Mouse (Mus musculus): Measurements from ENCODE around the gene Phf10.
"Not testable (repeated sequence)": the region's sequence is repeated elsewhere in the genome, so short reads cannot be mapped to it uniquely, and the experiment has no call there.

Gene Phf10

DNA sequence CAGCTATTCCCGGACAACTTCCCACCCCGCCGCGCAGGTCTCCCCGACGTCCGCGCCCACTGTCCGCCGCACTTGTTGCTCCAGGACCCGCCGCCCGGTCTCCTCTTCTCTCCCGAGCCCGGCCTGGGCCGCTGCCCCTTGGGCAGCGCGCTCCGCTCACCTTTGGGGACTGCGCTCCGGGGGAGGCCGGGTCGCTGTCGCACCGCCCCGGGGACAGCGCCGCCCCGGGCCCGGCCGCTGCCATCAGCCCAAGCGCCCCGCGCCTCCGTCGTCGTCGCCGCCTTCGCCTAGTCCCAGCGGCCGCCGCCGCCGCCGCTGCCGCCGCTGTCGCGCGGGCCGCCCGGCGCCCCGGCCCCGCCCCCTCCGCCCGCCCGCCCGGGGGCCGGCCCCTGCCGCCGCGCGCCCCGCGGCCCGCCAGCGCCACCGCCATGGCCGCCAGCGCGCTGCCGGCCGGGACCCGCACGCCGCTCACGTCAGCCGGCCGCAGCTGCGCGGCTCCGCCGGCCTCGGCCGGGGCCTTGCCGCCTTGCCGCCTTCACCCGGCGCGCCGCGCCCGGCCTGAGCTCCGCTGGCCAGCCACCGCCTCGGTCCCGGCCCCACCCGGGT lies at the start of gene Phf10:
TSS of gene Phf10 (minus strand) at position 323 of the 606 bp plus-strand sequence.
- peak in 1 of 2 experiments; percentile 47 for DNase-seq (ENCODE audit: low spot score in 2 of 2)

DNA sequence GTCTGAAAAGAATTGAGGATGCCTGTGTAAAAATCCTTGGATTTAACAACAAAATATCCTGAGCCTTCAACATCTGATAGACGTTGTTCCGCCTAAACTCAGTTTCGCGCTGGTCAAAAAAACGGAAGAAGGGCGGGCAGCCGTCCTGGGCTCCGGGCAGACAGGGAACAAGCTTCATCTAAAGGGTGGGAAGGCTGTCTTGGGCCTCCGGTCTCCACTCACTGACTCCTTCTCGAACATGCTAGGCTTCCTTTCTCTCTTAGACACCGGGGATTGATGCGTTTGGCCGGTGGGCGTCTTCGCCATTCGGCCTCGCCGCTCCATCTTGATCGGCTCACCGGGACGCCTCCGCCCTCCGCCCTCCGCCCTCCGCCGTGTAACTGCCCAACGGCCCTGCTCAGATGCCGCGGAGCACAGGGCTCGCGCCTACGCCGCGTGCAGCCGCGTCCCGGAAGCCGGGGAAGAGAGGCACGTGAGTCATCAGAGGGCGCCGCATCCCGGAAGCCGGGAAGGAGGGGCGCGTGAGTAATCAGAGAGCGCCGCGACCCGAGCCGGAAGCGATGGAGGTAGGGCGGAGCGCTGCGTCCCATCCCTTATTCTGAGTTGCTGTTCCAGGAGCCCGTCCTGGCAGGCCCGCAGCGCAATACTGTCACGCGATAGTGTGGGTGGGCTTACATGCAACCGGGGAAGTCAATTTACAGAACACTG lies 48.8 kb upstream of the Phf10 start, which contains the start of gene Gm3435:
TSS of gene Gm3435 (plus strand) at position 471 of the 708 bp plus-strand sequence.
- not testable (repeated sequence) for DNase-seq (ENCODE audit: low spot score in 2 of 2)

DNA sequence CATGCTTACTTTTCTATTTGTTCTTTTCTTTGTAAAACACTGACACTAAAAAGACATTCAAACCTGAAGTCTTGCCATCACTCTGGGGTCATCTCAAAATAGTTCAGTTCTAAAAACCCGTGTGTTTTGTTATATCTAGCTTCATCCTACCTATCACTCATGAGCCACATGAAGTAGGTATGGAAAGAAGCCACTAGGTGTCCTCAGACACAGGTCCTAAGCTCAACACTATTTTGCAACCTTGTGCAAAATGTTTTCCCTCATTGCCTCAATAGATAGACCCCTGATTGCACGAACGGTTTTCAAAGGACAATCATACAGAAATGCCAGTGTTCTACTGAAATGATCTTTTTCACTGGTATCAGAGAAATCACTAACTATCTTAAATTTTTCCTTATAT lies 48.0 kb upstream of the Phf10 start:
- DNase-seq (ENCODE audit: low spot score in 2 of 2) = not testable (repeated sequence)

DNA sequence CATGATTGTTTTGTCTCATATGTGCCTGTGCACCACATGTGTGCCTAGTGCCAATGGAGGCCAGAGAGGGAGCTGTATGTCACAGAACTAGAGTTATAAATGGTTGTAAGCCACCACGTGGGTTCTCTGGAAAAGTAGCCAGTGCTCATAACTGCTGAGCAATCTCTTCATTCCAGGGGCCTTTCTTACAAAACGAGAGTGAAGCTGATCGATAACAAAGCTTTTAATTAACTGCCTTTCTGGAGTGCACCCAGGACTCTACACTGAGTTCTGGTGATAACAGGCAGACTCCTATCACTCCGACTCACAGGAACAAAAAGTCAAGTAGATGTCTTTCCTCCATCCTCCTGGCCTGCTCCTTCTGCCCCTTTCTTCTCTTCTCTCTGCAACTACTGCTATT lies 39.0 kb upstream of the Phf10 start:
- not testable (repeated sequence) for DNase-seq (ENCODE audit: low spot score in 2 of 2)

DNA sequence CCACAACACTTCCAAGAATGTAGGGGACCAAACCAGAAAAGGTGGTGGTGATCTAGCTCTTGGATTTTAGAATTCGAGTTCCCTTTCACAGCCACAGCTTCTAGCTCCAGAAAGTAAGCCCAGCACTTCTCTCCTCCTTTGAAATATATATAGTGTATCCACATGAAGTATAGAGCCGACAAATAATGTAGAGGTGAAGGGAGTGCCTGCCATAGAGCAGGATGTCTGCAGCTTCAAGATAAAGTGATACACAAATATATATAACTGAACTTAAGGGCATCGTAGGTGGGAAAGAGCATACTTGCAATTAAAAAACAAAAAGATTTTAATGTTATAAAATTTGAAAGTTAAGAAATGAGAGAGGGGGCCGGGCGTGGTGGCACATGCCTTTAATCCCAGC lies 33.1 kb upstream of the Phf10 start:
- not testable (repeated sequence) for DNase-seq (ENCODE audit: low spot score in 2 of 2)

DNA sequence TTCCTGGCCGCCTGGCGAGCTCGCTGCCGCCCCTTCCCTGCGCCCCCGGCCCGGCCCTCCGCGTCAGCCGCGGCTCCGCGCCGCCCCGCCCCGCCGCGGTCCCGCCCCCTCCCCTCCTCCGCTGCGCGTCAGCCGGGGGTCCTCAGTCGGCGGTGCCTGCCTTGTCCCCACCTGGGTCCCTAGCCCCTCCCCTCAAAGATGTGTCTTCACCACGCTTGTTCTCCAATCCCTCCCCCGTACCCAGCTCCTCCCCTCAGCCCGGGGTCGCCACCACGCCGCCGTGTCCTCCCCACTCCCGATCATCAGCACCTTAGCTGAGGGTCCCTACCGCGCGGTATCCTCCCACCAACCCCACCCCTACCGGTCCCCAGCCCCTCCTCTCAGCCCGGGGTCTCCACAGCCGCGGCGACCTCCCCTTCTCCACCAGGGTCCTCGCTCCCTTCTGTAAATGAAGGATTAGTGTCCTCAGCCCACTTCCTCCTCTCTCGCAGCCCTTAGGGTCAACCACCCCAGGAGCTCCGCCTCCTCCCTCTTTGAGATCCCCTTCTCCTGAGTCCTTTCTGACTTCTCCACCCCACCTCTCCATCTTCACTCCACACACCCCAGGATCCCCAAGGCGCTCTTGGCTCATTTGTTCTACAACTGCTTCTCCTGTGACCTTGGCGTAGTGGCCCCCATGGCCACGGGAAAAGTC lies 32.2 kb upstream of the Phf10 start:
- DNase-seq (ENCODE audit: low spot score in 2 of 2) = not testable (repeated sequence)

DNA sequence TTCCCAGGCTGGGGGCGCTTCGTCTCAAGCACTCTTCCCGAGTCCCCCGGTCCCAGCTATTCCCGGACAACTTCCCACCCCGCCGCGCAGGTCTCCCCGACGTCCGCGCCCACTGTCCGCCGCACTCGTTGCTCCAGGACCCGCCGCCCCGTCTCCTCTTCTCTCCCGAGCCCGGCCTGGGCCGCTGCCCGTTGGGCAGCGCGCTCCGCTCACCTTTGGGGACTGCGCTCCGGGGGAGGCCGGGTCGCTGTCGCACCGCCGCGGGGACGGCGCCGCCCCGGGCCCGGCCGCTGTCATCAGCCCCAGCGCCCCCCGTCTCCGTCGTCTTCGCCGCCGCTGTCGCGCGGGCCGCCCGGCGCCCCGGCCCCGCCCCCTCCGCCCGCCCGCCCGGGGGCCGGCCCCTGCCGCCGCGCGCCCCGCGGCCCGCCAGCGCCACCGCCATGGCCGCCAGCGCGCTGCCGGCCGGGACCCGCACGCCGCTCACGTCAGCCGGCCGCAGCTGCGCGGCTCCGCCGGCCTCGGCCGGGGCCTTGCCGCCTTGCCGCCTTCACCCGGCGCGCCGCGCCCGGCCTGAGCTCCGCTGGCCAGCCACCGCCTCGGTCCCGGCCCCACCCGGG lies 31.6 kb upstream of the Phf10 start:
- not testable (repeated sequence) for DNase-seq (ENCODE audit: low spot score in 2 of 2)

DNA sequence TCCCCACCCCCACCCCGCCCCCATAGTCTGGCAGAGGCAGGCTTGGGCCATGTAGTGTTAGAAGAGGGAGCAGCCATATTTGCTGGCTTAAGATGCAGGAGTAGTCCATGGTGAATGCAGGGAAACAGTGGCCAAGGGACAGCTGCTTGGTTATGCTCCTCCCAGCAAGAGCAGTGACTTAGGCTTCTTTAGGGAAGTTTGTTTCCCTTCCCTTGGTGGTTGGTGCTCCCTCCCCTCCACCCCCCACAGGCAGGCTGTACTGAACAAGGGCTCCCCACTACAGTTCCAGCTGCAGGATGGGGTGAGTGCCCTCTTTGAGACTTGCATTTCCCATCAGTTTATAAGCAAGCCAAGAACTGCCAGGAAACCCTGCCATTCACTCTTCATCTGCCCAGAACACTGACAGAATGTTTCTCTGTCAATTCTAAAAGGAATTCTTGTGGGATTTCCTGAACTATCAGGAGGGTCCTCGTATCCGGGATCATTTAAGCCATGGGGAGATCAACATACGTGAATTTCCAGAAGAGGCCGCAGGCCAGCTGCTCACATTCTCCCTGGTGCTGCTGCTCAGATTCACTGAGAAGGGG lies 29.1 kb upstream of the Phf10 start:
- DNase-seq (ENCODE audit: low spot score in 2 of 2) = peak; percentile 9 to 21

DNA sequence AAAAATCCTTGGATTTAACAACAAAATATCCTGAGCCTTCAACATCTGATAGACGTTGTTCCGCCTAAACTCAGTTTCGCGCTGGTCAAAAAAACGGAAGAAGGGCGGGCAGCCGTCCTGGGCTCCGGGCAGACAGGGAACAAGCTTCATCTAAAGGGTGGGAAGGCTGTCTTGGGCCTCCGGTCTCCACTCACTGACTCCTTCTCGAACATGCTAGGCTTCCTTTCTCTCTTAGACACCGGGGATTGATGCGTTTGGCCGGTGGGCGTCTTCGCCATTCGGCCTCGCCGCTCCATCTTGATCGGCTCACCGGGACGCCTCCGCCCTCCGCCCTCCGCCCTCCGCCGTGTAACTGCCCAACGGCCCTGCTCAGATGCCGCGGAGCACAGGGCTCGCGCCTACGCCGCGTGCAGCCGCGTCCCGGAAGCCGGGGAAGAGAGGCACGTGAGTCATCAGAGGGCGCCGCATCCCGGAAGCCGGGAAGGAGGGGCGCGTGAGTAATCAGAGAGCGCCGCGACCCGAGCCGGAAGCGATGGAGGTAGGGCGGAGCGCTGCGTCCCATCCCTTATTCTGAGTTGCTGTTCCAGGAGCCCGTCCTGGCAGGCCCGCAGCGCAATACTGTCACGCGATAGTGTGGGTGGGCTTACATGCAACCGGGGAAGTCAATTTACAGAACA lies 17.4 kb upstream of the Phf10 start, which contains the start of the genes 9030025P20Rik and Gm3417:
TSS of gene 9030025P20Rik (plus strand) at position 107 of the 677 bp plus-strand sequence.
TSS of gene Gm3417 (minus strand) at position 429 of the 677 bp plus-strand sequence.
- DNase-seq (ENCODE audit: low spot score in 2 of 2) = not testable (repeated sequence)

DNA sequence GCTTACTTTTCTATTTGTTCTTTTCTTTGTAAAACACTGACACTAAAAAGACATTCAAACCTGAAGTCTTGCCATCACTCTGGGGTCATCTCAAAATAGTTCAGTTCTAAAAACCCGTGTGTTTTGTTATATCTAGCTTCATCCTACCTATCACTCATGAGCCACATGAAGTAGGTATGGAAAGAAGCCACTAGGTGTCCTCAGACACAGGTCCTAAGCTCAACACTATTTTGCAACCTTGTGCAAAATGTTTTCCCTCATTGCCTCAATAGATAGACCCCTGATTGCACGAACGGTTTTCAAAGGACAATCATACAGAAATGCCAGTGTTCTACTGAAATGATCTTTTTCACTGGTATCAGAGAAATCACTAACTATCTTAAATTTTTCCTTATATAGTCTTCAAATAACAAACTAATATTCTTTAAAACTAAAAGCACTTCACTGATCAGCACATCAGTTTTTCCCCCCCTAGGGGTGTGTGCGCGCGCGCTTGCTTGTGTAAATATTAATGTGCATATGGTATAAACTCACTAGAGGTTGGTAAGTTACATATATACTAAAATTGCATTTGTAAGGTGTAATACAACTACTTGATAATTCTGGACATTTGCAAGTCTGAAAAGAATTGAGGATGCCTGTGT lies 16.8 kb upstream of the Phf10 start:
- not testable (repeated sequence) for DNase-seq (ENCODE audit: low spot score in 2 of 2)

DNA sequence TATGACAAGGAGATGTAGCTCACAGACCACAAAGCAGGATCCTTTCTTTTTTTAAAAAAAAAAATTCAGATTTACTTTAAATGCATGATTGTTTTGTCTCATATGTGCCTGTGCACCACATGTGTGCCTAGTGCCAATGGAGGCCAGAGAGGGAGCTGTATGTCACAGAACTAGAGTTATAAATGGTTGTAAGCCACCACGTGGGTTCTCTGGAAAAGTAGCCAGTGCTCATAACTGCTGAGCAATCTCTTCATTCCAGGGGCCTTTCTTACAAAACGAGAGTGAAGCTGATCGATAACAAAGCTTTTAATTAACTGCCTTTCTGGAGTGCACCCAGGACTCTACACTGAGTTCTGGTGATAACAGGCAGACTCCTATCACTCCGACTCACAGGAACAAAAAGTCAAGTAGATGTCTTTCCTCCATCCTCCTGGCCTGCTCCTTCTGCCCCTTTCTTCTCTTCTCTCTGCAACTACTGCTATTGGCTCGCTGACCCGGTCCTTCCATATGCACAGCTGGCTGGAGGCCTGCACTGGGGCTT lies 7.4 kb upstream of the Phf10 start:
- not testable (repeated sequence) for DNase-seq (ENCODE audit: low spot score in 2 of 2)

DNA sequence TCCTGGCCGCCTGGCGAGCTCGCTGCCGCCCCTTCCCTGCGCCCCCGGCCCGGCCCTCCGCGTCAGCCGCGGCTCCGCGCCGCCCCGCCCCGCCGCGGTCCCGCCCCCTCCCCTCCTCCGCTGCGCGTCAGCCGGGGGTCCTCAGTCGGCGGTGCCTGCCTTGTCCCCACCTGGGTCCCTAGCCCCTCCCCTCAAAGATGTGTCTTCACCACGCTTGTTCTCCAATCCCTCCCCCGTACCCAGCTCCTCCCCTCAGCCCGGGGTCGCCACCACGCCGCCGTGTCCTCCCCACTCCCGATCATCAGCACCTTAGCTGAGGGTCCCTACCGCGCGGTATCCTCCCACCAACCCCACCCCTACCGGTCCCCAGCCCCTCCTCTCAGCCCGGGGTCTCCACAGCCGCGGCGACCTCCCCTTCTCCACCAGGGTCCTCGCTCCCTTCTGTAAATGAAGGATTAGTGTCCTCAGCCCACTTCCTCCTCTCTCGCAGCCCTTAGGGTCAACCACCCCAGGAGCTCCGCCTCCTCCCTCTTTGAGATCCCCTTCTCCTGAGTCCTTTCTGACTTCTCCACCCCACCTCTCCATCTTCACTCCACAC lies 583 bp upstream of the Phf10 start:
- not testable (repeated sequence) for DNase-seq (ENCODE audit: low spot score in 2 of 2)

DNA sequence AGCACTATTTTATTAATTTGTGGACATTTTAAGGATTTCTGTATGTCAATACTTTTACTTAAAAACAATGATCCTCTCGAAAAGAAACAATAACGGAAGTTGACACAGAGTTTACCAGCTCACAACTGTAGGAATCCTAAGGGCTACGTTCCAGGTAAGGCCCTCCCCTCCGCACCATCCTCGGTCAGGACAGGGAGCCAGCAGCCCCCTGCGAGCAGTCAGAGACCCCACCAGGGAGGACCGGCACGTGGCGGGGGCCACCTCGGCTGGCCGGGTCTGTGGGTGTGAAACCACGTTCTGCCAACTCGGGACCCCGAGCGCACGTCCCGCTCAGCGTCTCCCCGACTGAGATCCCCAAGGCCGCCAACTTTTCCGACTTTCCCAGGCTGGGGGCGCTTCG lies 553 bp downstream of the Phf10 start:
- DNase-seq (ENCODE audit: low spot score in 2 of 2) = peak in 1 of 2 experiments; percentile 28

DNA sequence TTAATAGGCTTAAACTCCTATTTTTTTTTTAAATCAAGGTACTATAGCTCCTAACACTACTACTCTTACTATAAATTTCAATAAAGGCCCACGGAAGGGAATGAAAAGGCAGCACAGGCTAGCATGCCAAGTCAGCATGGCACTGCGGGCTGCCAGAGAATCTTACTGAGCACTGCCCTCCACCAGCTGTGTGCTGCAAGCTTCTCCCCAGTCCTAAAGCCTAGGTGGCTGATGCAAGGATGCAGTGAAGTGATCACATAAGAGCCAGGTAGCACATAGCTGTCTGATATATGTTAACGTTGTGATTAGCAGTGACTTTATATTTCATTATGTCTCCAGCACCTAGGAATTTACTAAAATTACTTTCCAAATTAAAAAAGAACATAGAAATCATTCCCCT lies 1.1 kb downstream of the Phf10 start:
- peak; percentile 28 to 35 for DNase-seq (ENCODE audit: low spot score in 2 of 2)

DNA sequence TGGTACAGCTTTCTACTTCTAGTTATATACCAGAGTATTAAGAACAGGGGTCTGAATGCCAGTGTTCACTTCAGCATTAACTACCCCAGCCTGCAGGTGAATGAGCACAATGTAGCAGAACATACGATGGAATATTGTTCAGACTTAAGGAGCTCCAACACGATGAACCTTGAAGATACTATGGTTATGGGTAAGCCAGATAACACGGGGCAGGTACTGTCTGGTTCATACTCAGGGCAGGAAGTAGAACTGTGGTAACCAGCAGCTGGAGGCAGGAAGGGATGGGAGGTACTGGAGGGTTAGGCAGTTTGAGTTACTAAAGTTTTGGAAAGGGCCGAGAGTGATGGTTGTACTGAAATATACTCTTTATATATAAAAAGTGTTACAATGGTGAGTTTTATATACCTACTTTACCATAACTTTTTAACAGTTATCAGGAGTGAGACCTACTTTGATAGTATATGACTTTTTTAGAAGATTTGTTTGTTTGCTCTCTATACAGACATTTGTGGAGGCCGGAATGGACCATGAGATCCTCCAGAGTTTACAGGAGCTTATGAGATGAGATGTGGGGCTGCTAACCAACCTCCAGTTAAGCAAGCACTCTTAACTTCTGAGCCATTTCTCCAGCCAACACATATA lies 2.3 kb downstream of the Phf10 start:
- no peak for DNase-seq (ENCODE audit: low spot score in 2 of 2)

DNA sequence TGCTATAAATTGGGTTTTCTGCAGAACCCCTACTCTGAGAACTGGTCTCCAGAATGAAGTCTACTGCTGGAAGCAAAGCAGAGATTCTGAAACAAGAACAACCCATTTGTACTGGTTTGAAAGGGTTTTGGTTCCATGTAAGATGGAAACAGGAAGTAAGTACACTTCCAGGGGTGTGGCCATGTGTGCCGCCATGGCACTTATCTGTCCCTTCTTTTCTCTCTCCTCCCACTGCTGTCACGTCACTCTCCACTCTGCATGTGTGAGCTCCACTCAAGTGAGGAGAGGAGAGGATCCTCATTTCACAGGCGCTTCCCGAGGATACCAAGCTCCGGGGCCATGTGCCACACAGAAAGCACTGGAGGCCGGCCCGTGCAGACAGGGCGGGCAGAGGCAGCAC lies 7.6 kb downstream of the Phf10 start:
- no peak for DNase-seq (ENCODE audit: low spot score in 2 of 2)

DNA sequence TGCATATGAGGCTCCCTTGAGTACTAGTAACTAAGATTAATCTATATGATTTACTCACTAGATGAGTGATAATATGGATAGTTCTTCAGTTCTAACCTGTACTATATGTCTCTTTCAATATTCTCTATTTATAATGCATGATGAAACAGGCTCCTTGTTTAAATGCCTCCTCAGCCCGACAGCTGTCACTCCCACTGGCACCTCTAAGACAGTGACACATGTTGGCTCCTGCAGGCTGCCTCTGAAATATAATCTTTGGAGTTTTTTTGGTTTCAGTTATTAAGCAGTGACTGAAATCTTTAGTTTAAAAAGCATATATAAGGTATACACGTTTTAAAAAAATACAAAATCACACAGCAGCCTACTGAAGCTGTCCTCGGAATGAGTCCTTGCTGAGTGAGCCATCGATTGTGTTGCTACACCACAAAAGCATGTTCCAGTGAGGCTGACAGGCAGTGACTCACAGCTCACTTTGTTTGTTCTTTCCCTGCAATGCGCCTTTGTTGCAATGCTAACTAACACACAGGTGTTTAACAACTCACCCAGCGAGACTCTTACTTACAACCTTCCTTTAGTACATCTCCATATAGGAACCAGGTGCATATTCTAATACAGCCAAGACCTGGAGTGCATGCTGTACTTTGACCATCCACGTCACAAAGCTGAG lies 11.8 kb downstream of the Phf10 start:
- DNase-seq (ENCODE audit: low spot score in 2 of 2) = no peak

DNA sequence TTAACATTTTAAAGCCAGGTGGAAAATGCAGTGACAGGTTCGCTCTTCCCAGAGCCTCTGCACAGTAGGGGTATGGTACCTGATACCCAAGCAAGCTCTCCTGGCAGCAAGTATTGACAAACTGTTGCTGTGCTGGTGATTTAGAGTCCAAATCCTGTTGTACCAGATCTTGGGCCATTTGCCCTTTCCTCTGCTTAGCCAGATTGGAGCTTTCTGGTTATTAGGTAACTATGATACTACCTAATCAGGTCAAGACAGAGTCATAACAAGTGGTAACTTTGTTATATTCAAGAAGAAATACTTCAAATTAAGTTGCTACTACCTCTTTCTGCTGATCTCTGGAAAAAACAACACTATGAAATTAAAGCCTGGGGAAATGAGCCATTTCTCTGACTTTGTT lies 16.5 kb downstream of the Phf10 start:
- no peak for DNase-seq (ENCODE audit: low spot score in 2 of 2)

DNA sequence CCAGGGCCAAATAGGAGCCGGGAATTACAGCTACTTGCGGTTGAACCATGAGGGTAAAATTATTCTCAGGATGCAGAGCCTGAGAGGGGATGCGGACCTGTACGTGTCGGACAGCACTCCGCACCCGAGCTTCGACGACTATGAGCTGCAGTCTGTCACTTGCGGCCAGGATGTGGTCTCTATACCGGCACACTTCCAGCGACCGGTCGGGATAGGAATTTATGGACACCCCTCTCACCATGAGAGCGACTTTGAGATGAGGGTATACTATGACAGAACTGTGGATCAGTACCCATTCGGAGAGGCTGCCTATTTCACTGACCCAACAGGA lies 17.4 kb downstream of the Phf10 start:
- peak in 1 of 2 experiments; percentile 61 for DNase-seq (ENCODE audit: low spot score in 2 of 2)

All from right cerebral cortex, postnatal 10 days (tissue).